Mouse (Mus musculus): ENCODE results near the gene Slc25a26. TPM values are rescaled to one million over a fixed set of nuclear protein-coding genes. Genes with fewer than 3 reads are reported as not detected.

The Slc25a26 gene
- polyA plus RNA-seq, 2 experiments = 1.7 to 2.6 TPM

DNA sequence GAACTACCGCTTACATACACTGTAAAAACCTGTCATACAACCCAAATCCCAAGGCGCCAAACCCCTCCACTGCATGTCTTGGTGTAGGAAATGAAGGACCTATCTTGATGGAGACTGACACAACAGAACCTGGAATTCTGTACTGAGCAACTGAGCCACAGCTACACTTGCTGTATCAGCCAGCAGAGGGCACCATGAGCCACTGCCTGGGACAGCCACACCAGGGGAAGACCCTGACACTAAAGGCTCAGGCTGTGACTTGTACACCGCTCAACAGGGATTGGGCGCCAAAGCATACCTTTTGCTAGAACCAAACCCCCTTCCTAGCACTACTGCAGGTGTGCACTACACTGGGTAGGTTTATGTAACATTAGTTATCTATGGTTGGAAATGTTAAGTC lies 122.9 kb downstream of the Slc25a26 start:
- Histone ChIP-seq H3K27me3 (ENCODE audit: control insufficient read depth, insufficient read depth, low read length) (no peaks in the 10 kb centered on the region), H3K27ac (no peak overlapping the region), H3K9ac (replicated peaks) (no peak overlapping the region), H3K4me2 (ENCODE audit: low read depth) (no peak overlapping the region), H3K36me3 (replicated peaks; ENCODE audit: control insufficient read depth, insufficient read depth, low read depth) (no peaks in the 10 kb centered on the region), H3K4me1 (replicated peaks; ENCODE audit: control insufficient read depth in 2 of 2, insufficient read depth in 2 of 2, low read length in 1 of 2) (no peaks in the 10 kb centered on the region), H3K9me3 (ENCODE audit: control insufficient read depth, low read length) (no peaks in the 10 kb centered on the region), H3K4me3 (ENCODE audit: insufficient read depth in 1 of 2, low read depth in 2 of 2, low read length in 2 of 2) (no peak overlapping the region)
- DNase-seq (ENCODE audit: low read depth in 3 of 3, low spot score in 3 of 3) (no peak), ATAC-seq (ENCODE audit: insufficient read depth) (no peak)
- TF ChIP-seq EP300 (IDR thresholded peaks at IDR 0.05; ENCODE audit: low read depth) (no peak), CTCF (IDR thresholded peaks at IDR 0.05; ENCODE audit: low read depth) (peak; percentile 79)
- 52% methylated on average over 4 of the region's 4 CpGs for WGBS (ENCODE audit: insufficient replicate concordance)

DNA sequence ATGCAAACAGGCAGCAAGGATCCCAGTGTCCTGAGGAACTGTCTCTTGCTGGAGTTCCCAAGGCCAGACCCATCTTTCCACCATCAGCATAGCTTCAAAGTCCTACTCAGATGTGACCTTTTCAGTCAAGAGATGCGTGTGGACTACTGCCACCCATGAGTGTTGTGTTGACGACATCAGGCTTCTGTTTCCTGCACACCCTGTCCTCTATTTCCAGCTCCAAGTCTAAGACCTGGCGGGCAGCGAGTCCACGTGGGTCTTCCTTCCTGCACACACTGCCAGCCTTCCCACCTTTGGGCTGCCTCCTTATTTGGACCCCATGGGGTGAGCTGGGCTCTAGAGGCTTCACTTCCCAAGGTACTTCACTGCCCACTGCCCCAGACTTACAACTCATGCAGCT lies 124.4 kb downstream of the Slc25a26 start:
- Histone ChIP-seq H3K27ac (no peak overlapping the region), H3K4me3 (ENCODE audit: insufficient read depth in 1 of 2, low read depth in 2 of 2, low read length in 2 of 2) (no peak overlapping the region), H3K36me3 (replicated peaks; ENCODE audit: control insufficient read depth, insufficient read depth, low read depth) (no peaks in the 10 kb centered on the region), H3K9me3 (ENCODE audit: control insufficient read depth, low read length) (no peaks in the 10 kb centered on the region), H3K9ac (replicated peaks) (no peak overlapping the region), H3K4me1 (replicated peaks; ENCODE audit: control insufficient read depth in 2 of 2, insufficient read depth in 2 of 2, low read length in 1 of 2) (no peaks in the 10 kb centered on the region), H3K27me3 (ENCODE audit: control insufficient read depth, insufficient read depth, low read length) (no peaks in the 10 kb centered on the region), H3K4me2 (ENCODE audit: low read depth) (no peak overlapping the region)
- DNase-seq (ENCODE audit: low read depth in 3 of 3, low spot score in 3 of 3) (no peak), ATAC-seq (ENCODE audit: insufficient read depth) (no peak)
- WGBS (ENCODE audit: insufficient replicate concordance) = 63% methylated on average over 5 of the region's 5 CpGs
- TF ChIP-seq CTCF (IDR thresholded peaks at IDR 0.05; ENCODE audit: low read depth) (no peak), EP300 (IDR thresholded peaks at IDR 0.05; ENCODE audit: low read depth) (no peak)

DNA sequence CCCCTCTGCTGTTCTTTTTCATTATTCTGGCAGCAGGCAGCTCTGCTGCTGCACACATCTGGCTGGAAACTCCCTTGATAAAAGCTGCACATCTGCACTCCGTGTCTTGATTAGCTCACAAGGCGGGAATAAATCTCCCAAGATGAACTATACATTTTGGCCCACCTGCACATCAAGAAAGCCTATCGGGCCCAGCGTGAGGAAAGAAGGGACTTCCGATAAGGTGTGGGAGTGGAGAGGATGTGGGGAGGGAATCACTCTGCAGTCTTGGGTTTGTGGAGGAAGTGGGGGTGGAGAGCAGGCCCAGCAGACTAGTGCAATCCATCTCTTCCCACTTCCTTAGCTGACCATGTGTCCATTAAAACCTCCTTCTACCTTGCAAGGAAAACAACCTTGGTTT lies 125.8 kb downstream of the Slc25a26 start:
- no peak for TF ChIP-seq CTCF (IDR thresholded peaks at IDR 0.05; ENCODE audit: low read depth)
- no peak for TF ChIP-seq EP300 (IDR thresholded peaks at IDR 0.05; ENCODE audit: low read depth)
- Histone ChIP-seq H3K4me1 (replicated peaks; ENCODE audit: control insufficient read depth in 2 of 2, insufficient read depth in 2 of 2, low read length in 1 of 2) (no peaks in the 10 kb centered on the region), H3K36me3 (replicated peaks; ENCODE audit: control insufficient read depth, insufficient read depth, low read depth) (no peaks in the 10 kb centered on the region), H3K4me2 (ENCODE audit: low read depth) (no peak overlapping the region), H3K27ac (no peak overlapping the region), H3K4me3 (ENCODE audit: insufficient read depth in 1 of 2, low read depth in 2 of 2, low read length in 2 of 2) (no peak overlapping the region), H3K9ac (replicated peaks) (no peak overlapping the region), H3K9me3 (ENCODE audit: control insufficient read depth, low read length) (no peaks in the 10 kb centered on the region), H3K27me3 (ENCODE audit: control insufficient read depth, insufficient read depth, low read length) (no peaks in the 10 kb centered on the region)
- ATAC-seq (ENCODE audit: insufficient read depth) (no peak), DNase-seq (ENCODE audit: low read depth in 3 of 3, low spot score in 3 of 3) (no peak)
- 30% methylated on average over 5 of the region's 5 CpGs for WGBS (ENCODE audit: insufficient replicate concordance)

DNA sequence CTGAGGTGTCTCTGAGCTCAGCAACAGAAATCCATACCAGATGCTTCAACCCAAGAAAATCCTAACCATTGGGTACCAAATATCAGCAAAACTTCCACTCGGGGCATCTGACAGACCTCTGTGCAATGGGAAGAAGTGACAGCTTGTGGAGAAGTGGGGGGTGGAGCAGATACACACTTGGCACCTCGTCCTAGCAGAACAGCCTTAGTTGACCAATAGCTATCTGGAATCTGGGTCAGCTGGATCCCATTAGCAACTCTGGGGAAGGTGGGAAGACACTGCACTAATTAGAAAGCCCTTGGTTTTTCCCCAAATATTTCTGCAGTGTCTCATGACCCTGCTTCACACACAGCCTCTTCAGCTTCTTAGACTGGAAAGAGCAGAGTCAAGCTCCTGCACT lies 126.7 kb downstream of the Slc25a26 start:
- H3K27me3 ChIP-seq (ENCODE audit: control insufficient read depth, insufficient read depth, low read length) = no peaks in the 10 kb centered on the region
- no peaks in the 10 kb centered on the region for H3K9me3 ChIP-seq (ENCODE audit: control insufficient read depth, low read length)
- DNase-seq (ENCODE audit: low read depth in 3 of 3, low spot score in 3 of 3) (no peak), ATAC-seq (ENCODE audit: insufficient read depth) (no peak)
- WGBS (ENCODE audit: insufficient replicate concordance) = 38% methylated on average over 2 of the region's 2 CpGs
- no peak overlapping the region for H3K9ac ChIP-seq (replicated peaks)
- no peak overlapping the region for H3K4me3 ChIP-seq (ENCODE audit: insufficient read depth in 1 of 2, low read depth in 2 of 2, low read length in 2 of 2)
- no peaks in the 10 kb centered on the region for H3K4me1 ChIP-seq (replicated peaks; ENCODE audit: control insufficient read depth in 2 of 2, insufficient read depth in 2 of 2, low read length in 1 of 2)
- TF ChIP-seq CTCF (IDR thresholded peaks at IDR 0.05; ENCODE audit: low read depth) = no peak
- TF ChIP-seq EP300 (IDR thresholded peaks at IDR 0.05; ENCODE audit: low read depth) = no peak
- H3K36me3 ChIP-seq (replicated peaks; ENCODE audit: control insufficient read depth, insufficient read depth, low read depth) = no peaks in the 10 kb centered on the region
- no peak overlapping the region for H3K4me2 ChIP-seq (ENCODE audit: low read depth)
- H3K27ac ChIP-seq = no peak overlapping the region

DNA sequence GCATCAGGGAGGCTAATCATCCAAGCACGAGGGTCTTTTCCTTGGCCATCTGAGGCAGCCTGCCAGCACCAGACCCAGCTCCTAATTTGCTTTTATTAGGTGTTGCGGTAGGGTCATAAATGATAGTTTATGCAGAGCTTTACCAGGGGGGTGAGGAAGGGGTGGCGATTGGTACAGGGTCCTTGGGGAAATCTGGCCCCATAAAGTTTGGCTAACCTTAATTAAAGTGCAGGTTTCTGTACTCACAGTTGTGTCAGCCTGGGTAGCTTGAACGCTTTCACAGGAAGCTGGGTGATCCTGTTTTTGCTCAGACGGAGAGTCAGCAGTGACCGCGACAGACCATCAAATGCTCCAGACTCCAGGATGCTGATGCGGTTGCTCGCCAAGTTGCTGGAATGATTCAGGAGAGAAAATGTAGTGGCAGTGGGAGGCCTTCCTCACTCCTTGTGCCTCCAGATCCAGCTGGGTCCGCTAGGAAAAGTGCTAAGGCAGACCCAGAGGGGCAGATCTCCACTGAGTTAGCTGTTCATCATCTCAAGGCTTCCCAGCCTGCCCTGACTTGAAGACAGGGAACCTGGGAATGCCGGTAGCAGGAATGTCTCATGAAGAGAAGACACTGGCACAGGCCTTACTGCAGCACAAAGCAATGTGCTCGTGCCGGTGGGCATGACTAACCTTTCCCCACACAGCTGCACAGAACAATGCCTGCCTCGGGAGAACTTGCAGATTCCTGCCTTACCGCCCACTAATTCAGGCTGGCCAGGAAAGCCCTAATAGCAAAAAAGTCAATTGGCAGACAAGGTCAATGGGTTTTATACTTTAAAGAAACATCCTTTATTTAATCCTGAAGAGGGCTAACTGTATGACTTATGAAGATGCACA lies 127.8 kb downstream of the Slc25a26 start:
- no peak overlapping the region for H3K27ac ChIP-seq
- TF ChIP-seq EP300 (IDR thresholded peaks at IDR 0.05; ENCODE audit: low read depth) (no peak), CTCF (IDR thresholded peaks at IDR 0.05; ENCODE audit: low read depth) (no peak)
- H3K4me3 ChIP-seq (ENCODE audit: insufficient read depth in 1 of 2, low read depth in 2 of 2, low read length in 2 of 2) = no peak overlapping the region
- no peaks in the 10 kb centered on the region for H3K27me3 ChIP-seq (ENCODE audit: control insufficient read depth, insufficient read depth, low read length)
- ATAC-seq (ENCODE audit: insufficient read depth) (no peak), DNase-seq (ENCODE audit: low read depth in 3 of 3, low spot score in 3 of 3) (no peak)
- no peaks in the 10 kb centered on the region for H3K4me1 ChIP-seq (replicated peaks; ENCODE audit: control insufficient read depth in 2 of 2, insufficient read depth in 2 of 2, low read length in 1 of 2)
- no peak overlapping the region for H3K4me2 ChIP-seq (ENCODE audit: low read depth)
- 43% methylated on average over 15 of the region's 15 CpGs for WGBS (ENCODE audit: insufficient replicate concordance)
- no peaks in the 10 kb centered on the region for H3K9me3 ChIP-seq (ENCODE audit: control insufficient read depth, low read length)
- no peaks in the 10 kb centered on the region for H3K36me3 ChIP-seq (replicated peaks; ENCODE audit: control insufficient read depth, insufficient read depth, low read depth)
- H3K9ac ChIP-seq (replicated peaks) = no peak overlapping the region

All from liver, embryonic 14.5 days (tissue).